Mouse (Mus musculus) liver, postnatal 0 days (tissue): Measurements from ENCODE around the gene Pou6f1.

Source experiments
- CTCF ChIP-seq: sonication (generic); IDR thresholded peaks from 2 replicates; pipeline ENCODE4 v1.5.1; 2016; ENCODE audit warnings: antibody characterized with exemption, low read depth
- EP300 ChIP-seq: IDR thresholded peaks from 2 replicates; pipeline ENCODE4 v1.6.1; 2016; ENCODE audit warnings: antibody characterized with exemption, low read depth, mild to moderate bottlenecking

GRCm38 (mm10) chr15:100627287-100627686 lies 27.5 kb upstream of the Pou6f1 start:
- TF ChIP-seq CTCF, result no peak
- TF ChIP-seq EP300, result no peak
